Mouse (Mus musculus) brain, embryonic 14.5 days (tissue): ENCODE results near the gene Vmn1r3.

ENCODE experiments used
- CTCF ChIP-seq: fragments of 200-500 bp; IDR thresholded peaks from 2 replicates; pipeline ENCODE4 v1.5.1; 2012; ENCODE audit warnings: inconsistent platforms, mild to moderate bottlenecking, moderate library complexity, borderline replicate concordance; ENCODE audit not compliant: insufficient read depth, insufficient read length; ENCODE audit errors: extremely low read depth
- POLR2A ChIP-seq: fragments of 200-500 bp; IDR thresholded peaks from 2 replicates; pipeline ENCODE4 v1.6.1; 2012; ENCODE audit warnings: mild to moderate bottlenecking, inconsistent platforms, borderline replicate concordance; ENCODE audit not compliant: poor library complexity, insufficient read depth, insufficient read length, severe bottlenecking; ENCODE audit errors: extremely low read depth

- TF ChIP-seq POLR2A (no peak), CTCF (no peak)
Observed at GRCm38 (mm10) chr4:3165046-3165445, 20.1 kb downstream of the Vmn1r3 start.
